Mouse (Mus musculus) midbrain, embryonic 11.5 days (tissue): ENCODE data around the gene Srp68. TPM values are rescaled to one million over a fixed set of nuclear protein-coding genes. Genes with fewer than 3 reads are reported as not detected.
A peak's percentile ranks its signal among the peaks of the same experiment; 100 is the strongest.
"Not testable (repeated sequence)": the region's sequence is repeated elsewhere in the genome, so short reads cannot be mapped to it uniquely, and the experiment has no call there.

Experiments
- ATAC-seq: fragments of 200-750 bp; cut with Nextera tagmentation; 2 replicates; pipeline ENCODE4 v1.8.0; 2017; ENCODE audit warnings: moderate TSS enrichment, moderate library complexity; ENCODE audit not compliant: low FRiP score
- DNase-seq: peaks from one replicate; pipeline ENCODE4 v3.0.0; 2015; ENCODE audit warnings: low spot score; ENCODE audit errors: missing footprints
- H3K27ac ChIP-seq: fragments of 300-500 bp; sonication (generic); 2 replicates; pipeline ENCODE4 v1.5.1; 2014; ENCODE audit warnings: low read depth, low read length
- H3K27me3 ChIP-seq: fragments of 300-500 bp; sonication (generic); 2 replicates; pipeline ENCODE4 v1.6.1; 2014; ENCODE audit warnings: mild to moderate bottlenecking, low read length, moderate library complexity, mixed read lengths; ENCODE audit not compliant: control insufficient read depth, insufficient read depth
- H3K36me3 ChIP-seq: fragments of 300-500 bp; sonication (generic); 2 replicates; pipeline ENCODE4 v1.6.1; 2014; ENCODE audit warnings: mild to moderate bottlenecking, low read length, moderate library complexity, mixed read lengths; ENCODE audit not compliant: control insufficient read depth, insufficient read depth
- H3K4me1 ChIP-seq: fragments of 300-500 bp; sonication (generic); 2 replicates; pipeline ENCODE4 v1.6.1; 2014; ENCODE audit warnings: low read length; ENCODE audit not compliant: control insufficient read depth, insufficient read depth
- H3K4me2 ChIP-seq: fragments of 300-500 bp; sonication (generic); 2 replicates; pipeline ENCODE4 v1.6.1; 2014; ENCODE audit warnings: mild to moderate bottlenecking, moderate library complexity
- H3K4me3 ChIP-seq: fragments of 300-500 bp; sonication (generic); 2 replicates; pipeline ENCODE4 v1.5.1; 2014; ENCODE audit warnings: low read depth, low read length
- H3K9ac ChIP-seq: fragments of 300-500 bp; sonication (generic); 2 replicates; pipeline ENCODE4 v1.6.1; 2014; ENCODE audit warnings: low read length
- H3K9me3 ChIP-seq: fragments of 300-500 bp; sonication (generic); 2 replicates; pipeline ENCODE4 v1.6.1; 2016; ENCODE audit warnings: low read length; ENCODE audit not compliant: control insufficient read depth
- WGBS: fragments of 180-500 bp; shearing (Covaris S2); extraction: QIAGEN DNeasy Blood & Tissue Kit; methylation state at CpG from one replicate; pipeline ENCODE4 v1.1.7; 2014; 5-methylcytosine and 5-hydroxymethylcytosine counted together
- polyA plus RNA-seq: library from polyadenylated mRNA; unstranded; fragments of >200 nt; fragmentation: Nextera tagmentation; extraction: Ambion mirVana; gene quantifications from 2 replicates; pipeline ENCODE4 v1.2.1, GENCODE M21; 2014

Srp68 gene
- polyA plus RNA-seq, 1 experiment from 2014 or later = 78.6 TPM

DNA sequence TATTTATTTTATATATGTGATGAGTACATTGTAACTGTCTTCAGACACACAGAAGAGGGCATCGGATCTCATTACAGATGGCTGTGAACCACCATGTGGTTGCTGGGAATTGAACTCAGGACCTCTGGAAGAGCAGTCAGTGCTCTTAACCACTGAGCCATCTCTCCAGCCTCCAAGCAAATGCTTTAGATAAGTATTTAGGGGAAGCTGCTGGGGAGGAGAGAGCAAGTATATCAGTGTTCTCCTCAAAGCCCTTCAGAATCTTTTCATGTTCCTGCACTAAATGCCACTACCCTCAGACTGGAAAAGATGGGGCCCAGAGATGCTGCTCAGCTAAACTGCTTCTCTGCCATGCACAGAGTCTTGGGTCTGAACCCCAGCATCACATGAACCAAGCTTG, 3.2 kb upstream of the Srp68 start:
- not testable (repeated sequence) for H3K4me3 ChIP-seq, H3K9me3 ChIP-seq, H3K36me3 ChIP-seq, H3K9ac ChIP-seq, H3K27ac ChIP-seq, H3K4me2 ChIP-seq, DNase-seq, ATAC-seq
- Histone ChIP-seq H3K4me1 (peaks cover 27% of the 10 kb centered on the region), H3K27me3 (peaks cover 25% of the 10 kb centered on the region)
- WGBS = 92% methylated on average over 1 of the region's 1 CpGs

DNA sequence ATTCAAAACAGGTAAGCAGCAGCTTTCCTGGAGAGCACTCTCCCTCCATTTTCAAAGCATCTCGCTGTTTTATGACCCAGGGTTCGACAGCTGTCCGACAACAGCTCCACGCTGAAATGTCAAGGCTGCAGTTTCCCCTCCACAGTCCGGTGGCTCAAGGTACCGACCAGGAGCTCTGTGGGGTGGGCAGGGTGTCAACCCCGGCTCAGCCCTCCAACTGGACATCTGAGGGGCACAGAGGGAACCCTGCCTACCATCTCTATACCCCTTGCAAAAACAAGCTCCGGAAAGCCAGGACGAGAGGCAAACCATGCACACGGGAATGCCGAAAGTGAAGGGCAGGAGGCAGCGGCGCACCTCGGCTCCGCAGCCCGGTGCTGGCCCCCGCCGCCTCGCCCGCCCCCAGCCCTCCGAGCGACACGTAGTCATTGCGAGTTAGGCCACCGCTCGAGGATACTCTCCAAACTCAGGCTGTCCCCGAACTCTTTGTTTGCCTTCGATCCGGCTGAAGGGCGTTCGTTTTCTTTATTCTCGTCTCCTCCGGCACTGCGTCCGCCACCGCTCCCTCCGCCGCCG, 460 bp downstream of the Srp68 start:
- WGBS = under 1% methylated on average over 37 of the region's 39 CpGs
- H3K27ac ChIP-seq = peak overlapping the region; percentile 41; the same call in 1 of the 2 replicates
- peaks cover 17% of the 10 kb centered on the region for H3K4me1 ChIP-seq
- H3K27me3 ChIP-seq = no peaks in the 10 kb centered on the region
- ATAC-seq = peak; percentile 69
- no peaks in the 10 kb centered on the region for H3K9me3 ChIP-seq
- peak overlapping the region; percentile 96 for H3K4me3 ChIP-seq
- peak overlapping the region; percentile 95 for H3K4me2 ChIP-seq
- DNase-seq = peak; percentile 88
- peak overlapping the region; percentile 93 for H3K9ac ChIP-seq
- no peaks in the 10 kb centered on the region; the same call in 1 of the 2 replicates for H3K36me3 ChIP-seq

DNA sequence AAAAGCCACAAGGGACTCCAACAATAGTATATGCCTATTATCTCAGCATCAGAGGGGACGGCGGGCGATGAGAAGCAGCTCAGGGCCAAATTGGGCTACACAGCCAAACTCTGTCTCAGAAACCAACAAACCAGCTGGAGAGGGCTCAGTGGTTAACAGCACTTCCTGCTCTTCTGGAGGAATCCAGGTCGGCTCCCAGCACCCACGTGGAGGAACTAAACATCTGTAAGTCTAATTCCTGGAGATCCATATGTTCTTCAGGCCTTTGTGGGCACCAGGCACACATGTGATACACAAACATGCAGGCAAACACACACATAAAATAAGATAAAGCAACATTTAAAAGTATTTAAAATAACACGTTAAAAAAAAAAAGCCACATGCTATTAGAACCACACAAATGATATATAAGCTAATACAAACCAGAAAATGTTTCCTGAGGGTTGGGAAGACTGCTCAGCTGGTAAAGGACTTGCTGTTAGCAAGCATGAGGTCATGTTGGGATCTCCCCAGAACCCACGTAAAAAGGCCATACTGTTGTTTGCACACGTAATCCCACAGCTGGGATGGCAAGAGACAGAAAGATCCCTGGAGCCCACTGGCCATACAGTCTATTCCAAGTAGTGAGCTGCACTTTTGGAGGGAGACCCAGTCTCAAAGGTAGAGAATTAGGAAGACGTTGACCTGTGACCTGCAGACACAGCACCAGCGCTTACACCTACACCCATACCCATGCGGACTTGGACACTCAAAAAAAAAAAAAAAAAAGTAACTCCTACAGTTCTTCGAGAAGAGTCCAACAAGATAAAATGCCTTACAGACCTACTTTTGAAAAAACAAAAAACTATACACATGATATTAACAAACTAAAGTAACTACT, 1.2 kb downstream of the Srp68 start:
- peaks cover 17% of the 10 kb centered on the region for H3K4me1 ChIP-seq

DNA sequence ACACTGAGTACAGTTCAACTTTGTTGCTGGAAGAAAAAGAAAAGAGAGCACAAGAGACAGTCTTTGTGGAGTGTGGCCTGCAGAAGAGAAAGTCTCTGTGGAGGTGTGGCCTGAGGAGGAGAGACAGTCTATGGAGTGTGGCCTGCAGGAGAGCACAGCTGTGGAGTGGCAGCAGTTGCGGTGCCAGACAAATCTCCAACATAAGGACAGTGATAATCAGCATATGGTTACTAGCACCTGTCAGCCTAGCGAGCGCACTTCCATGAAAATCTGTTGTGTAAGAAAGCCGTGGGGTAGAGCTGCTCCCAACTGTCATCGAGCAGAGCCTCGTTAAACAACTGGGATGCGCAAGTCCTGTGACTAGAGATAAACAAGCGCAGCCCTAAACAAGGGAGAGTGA, 4.5 kb downstream of the Srp68 start:
- no peak for DNase-seq
- Histone ChIP-seq H3K36me3 (peaks cover 17% of the 10 kb centered on the region), H3K4me2 (no peak overlapping the region), H3K4me1 (peaks cover 13% of the 10 kb centered on the region), H3K27me3 (no peaks in the 10 kb centered on the region), H3K4me3 (no peak overlapping the region), H3K9me3 (no peaks in the 10 kb centered on the region), H3K27ac (no peak overlapping the region), H3K9ac (no peak overlapping the region)
- WGBS = 93% methylated on average over 8 of the region's 8 CpGs
- ATAC-seq = no peak

More for the DNA sequence above, 1.2 kb downstream of the Srp68 start:
- Histone ChIP-seq H3K27ac (no peak overlapping the region), H3K9ac (peak overlapping the region; percentile 93), H3K4me3 (peak overlapping the region; percentile 96), H3K9me3 (no peaks in the 10 kb centered on the region), H3K36me3 (peaks cover 3% of the 10 kb centered on the region), H3K4me2 (peak overlapping the region; percentile 95), H3K27me3 (no peaks in the 10 kb centered on the region)
- DNase-seq (no peak), ATAC-seq (no peak)
- 64% methylated on average over 12 of the region's 12 CpGs for WGBS

DNA sequence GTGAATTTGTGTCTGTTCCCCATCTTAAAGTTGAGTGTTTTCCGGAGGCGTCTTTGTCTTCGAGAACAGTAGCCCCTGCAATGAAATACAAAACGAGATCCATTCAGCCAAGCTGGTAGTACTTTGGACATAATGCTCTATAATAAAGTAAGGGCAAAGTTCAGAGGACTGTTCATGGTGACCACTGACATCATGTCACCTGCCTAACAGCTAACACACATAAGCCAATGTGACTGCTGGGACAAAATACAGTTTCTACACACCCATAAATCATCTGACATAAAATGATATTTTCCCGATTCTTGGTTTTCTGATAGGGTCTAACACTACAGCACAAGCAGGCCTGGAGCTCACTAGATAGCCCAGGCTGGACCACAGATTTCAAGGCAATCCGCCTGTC, 5.7 kb downstream of the Srp68 start:
- DNase-seq (no peak), ATAC-seq (no peak)
- Histone ChIP-seq H3K27ac (no peak overlapping the region), H3K4me3 (no peak overlapping the region), H3K4me1 (peaks cover 11% of the 10 kb centered on the region), H3K9me3 (no peaks in the 10 kb centered on the region), H3K4me2 (no peak overlapping the region), H3K9ac (no peak overlapping the region), H3K36me3 (peaks cover 24% of the 10 kb centered on the region), H3K27me3 (no peaks in the 10 kb centered on the region)
- WGBS = 95% methylated on average over 6 of the region's 6 CpGs

DNA sequence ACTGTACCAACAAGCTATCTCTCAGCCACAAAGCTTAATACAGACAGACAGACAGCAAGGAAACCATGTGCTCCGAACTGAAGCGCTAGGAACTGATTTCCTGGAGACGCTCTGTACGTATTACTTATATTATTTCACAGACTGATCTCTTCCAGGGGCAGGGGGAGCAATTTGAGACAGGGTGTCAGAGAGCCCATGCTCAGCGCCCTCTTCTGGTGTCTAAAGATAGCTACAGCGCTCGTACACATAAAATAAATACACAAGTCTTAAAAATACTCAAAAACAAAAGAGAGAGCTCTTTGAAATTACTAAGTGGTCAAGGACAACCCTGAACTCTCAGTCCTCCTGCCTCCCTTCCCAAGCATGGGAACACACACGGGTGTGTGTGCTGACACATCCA, 6.4 kb downstream of the Srp68 start:
- H3K27me3 ChIP-seq = no peaks in the 10 kb centered on the region
- WGBS = 89% methylated on average over 8 of the region's 8 CpGs
- DNase-seq (no peak), ATAC-seq (no peak)
- H3K4me1 ChIP-seq = peaks cover 4% of the 10 kb centered on the region
- H3K9ac ChIP-seq = no peak overlapping the region
- H3K27ac ChIP-seq = no peak overlapping the region
- H3K9me3 ChIP-seq = no peaks in the 10 kb centered on the region
- peaks cover 24% of the 10 kb centered on the region for H3K36me3 ChIP-seq
- H3K4me3 ChIP-seq = no peak overlapping the region
- H3K4me2 ChIP-seq = no peak overlapping the region

DNA sequence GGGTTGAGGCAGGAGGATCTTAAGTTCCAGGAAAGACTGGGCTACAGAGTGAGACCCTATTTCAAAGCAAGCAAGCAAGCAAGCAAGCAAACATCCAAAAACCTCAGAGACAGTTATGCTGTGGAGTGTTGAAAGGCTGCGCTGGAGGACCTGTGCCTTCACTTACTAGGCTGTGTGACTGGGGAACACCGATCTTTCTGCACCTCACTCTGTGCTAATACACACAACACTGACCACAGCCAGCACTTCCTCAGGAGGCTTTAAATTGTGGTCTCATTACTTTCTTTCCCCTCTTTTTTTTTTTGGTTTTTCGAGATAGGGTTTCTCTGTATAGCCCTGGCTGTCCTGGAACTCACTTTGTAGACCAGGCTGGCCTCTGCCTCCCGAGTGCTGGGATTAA, 8.2 kb downstream of the Srp68 start:
- no peaks in the 10 kb centered on the region for H3K4me1 ChIP-seq
- H3K27ac ChIP-seq = no peak overlapping the region
- ATAC-seq (no peak), DNase-seq (no peak)
- no peak overlapping the region for H3K4me2 ChIP-seq
- no peak overlapping the region for H3K4me3 ChIP-seq
- H3K9me3 ChIP-seq = no peaks in the 10 kb centered on the region
- H3K27me3 ChIP-seq = no peaks in the 10 kb centered on the region
- 95% methylated on average over 4 of the region's 4 CpGs for whole genome bisulfite sequencing
- no peak overlapping the region for H3K9ac ChIP-seq
- peaks cover 28% of the 10 kb centered on the region for H3K36me3 ChIP-seq

DNA sequence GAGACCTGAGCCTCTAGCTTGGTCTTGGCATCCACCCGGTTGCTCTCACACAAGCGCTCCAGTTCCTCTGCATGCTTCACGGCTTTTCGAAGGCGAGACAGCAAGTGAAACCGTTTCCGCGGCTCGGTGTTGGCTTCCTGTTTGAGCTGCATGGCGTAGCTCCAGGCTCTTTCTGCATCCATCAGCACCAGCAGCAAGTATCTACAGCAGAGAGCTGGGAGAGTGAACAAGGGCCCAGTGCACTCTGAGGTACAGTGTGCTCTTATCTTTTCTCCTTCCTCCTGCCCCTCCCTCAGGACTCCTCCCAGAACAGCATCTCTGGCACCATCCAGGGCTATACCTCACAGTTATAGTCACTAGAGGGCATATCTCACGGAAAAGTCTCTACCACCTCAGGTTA, 8.7 kb downstream of the Srp68 start:
- H3K4me3 ChIP-seq = no peak overlapping the region
- H3K9ac ChIP-seq = no peak overlapping the region
- no peak for DNase-seq
- ATAC-seq = no peak
- peaks cover 32% of the 10 kb centered on the region for H3K36me3 ChIP-seq
- no peaks in the 10 kb centered on the region for H3K9me3 ChIP-seq
- no peak overlapping the region for H3K4me2 ChIP-seq
- H3K27ac ChIP-seq = no peak overlapping the region
- no peaks in the 10 kb centered on the region for H3K4me1 ChIP-seq
- no peaks in the 10 kb centered on the region for H3K27me3 ChIP-seq
- 90% methylated on average over 11 of the region's 11 CpGs for WGBS

DNA sequence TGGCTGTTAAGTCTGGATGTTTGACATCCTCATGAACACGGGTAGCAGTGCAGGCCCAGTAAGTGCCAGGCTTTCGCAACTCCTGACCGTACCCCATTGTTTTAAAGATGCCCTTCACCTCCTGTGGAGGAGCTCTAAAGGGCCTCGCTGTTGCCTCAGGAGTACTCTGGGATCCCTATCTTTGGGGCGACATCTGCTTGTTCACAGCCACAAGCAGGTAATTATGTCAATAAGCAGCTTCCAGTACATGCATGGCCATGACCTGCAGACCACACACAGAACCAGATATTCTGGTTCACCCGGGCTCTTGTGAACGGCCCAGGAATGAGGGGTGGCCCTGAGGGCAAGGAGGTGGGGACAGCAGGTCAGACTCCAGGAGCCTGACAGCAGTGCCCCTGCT, 13.8 kb downstream of the Srp68 start:
- Histone ChIP-seq H3K4me3 (no peak overlapping the region), H3K4me2 (no peak overlapping the region), H3K27ac (no peak overlapping the region), H3K27me3 (no peaks in the 10 kb centered on the region), H3K36me3 (peaks cover 31% of the 10 kb centered on the region), H3K4me1 (no peaks in the 10 kb centered on the region), H3K9ac (no peak overlapping the region), H3K9me3 (no peaks in the 10 kb centered on the region)
- ATAC-seq (no peak), DNase-seq (no peak)
- 96% methylated on average over 7 of the region's 7 CpGs for WGBS
